Mouse (Mus musculus): ENCODE data around the gene Prmt9. TPM values are rescaled to one million over a fixed set of nuclear protein-coding genes. Genes with fewer than 3 reads are reported as not detected.

The Prmt9 gene
- polyA plus RNA-seq, 1 experiment from 2014 or later, result 13.1 TPM

DNA sequence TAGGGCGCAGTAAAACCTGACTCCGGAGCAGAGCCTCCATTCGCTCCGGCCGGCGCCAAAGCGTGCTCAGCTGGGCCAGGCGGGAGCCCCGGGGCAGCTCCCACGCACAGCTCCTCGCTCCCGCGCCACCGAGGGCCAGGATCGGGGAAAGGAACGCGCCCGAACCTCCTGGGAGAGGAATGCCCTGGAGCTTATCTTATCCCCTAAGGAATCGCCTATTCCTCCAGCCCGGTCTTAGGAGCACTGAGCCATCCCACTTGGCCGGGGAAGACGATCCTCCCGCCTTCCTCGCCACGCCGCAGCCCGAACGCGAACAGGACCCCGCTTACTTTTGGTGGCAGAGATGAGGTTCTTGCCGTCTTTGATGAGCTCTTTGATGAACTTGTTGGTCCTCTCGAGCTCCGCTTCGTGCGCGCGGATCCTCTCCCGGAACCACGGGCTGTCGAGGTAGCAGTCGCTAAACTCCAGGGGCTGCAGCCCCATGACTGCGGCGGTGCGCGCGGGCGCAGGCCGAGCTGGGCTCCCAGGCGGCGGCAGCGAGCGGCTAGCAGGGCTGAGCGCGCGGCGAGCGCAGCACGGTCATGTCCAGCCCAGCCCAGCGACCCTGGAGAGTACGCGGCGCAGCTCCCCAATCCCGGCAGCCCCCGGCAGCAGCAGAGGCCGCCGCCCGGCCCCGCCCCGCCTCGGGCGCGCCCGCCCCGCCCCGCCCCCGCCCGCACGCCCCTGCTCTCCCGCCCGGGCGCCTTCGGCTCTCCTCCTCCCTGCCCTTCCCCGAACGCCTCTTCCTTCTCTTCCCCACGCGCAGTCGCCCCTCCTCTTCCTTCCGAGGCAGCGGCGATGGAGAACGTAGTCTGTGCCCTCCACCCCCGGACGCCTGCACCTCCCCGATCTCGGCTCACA lies 31.6 kb upstream of the Prmt9 start, which contains the start of gene Arhgap10:
Gene Arhgap10 (minus strand): TSS at position 653 of the 900 bp plus-strand sequence.
- Histone ChIP-seq H3K27me3 (replicated peaks) (no peaks in the 10 kb centered on the region), H3K27ac (peak within 1 kb of the TSS; percentile 85), H3K4me3 (peak within 1 kb of the TSS; percentile 84), H3K9me3 (replicated peaks) (no peaks in the 10 kb centered on the region), H3K4me2 (peak within 1 kb of the TSS; percentile 96), H3K36me3 (0 out of 2 replicates have a peak, but pooled peaks cover 2% of the 10 kb centered on the region), H3K4me1 (peaks cover 46% of the 10 kb centered on the region), H3K9ac (peak within 1 kb of the TSS; percentile 83)
- under 1% methylated on average over 70 of the region's 95 CpGs for WGBS (ENCODE audit: insufficient replicate concordance)
- ATAC-seq, result peak; percentile 93

DNA sequence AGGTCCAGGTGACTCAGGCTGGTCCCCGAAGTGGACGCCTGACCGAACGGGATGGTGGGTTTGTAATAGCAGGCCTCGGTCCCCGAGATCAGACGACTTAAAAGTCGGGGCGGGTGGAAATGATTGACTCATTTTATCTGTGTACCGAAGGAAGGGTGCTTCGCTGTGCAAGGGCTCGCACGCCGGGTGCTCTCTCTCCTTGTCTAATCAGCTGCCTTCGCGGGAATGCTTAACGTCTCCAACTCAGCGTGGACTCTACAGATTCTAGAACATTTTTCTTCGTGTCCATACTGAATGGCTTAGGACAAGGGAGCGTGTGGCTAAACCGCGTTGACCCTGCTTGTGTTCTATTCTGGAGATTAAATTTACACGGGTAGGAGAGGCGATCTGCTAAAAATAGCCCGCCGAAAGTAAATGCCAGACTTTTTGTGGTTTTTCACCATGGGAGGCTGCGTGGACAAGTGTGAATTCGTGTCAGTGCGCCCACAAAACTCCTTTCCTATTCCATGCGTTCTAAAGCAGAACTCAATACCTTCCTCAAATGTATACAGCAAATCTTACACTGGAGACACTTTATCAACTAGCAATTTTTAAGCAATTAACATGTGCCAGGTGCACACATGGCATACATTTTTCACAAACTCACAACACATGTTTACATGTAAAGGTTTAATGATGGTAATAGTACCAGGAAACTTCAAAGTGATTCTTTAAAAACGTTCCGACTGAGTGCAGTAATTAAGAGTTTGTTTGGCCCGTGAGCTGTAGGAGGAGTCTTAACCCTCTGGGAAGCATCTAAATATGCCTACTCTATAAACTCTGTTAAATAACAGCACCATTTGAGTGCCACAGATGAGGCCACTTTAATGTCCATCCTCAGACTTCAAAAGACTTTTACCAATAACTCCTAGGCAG lies 30.7 kb upstream of the Prmt9 start:
- no peaks in the 10 kb centered on the region for H3K9me3 ChIP-seq (replicated peaks)
- 0 out of 2 replicates have a peak, but pooled peaks cover 2% of the 10 kb centered on the region for H3K36me3 ChIP-seq
- H3K4me2 ChIP-seq, result peak overlapping the region; percentile 96
- peaks cover 46% of the 10 kb centered on the region for H3K4me1 ChIP-seq
- peak overlapping the region; percentile 83 for H3K9ac ChIP-seq
- ATAC-seq, result peak; percentile 80
- WGBS (ENCODE audit: insufficient replicate concordance), result 3% methylated on average over 33 of the region's 33 CpGs
- peak overlapping the region; percentile 84 for H3K4me3 ChIP-seq
- H3K27ac ChIP-seq, result peak overlapping the region; percentile 85
- H3K27me3 ChIP-seq (replicated peaks), result no peaks in the 10 kb centered on the region

DNA sequence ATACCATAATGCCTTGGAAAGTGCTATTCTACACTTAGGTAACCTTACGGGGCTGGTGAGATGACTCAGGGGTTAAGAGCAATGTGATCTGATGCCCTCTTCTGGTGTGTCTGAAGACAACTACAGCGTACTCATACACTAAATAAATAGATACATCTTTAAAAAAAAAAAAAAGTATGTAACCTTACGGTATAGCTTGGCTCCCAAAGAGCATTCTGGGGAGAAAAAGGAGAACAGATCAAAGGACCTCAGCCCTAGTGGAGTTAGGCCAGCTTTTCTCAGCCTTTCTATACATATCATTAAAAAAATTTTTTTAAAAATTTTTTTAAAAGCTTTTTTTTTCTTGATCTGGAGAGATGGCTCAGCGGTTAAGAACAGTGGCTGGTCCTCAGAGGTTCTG lies 28.6 kb upstream of the Prmt9 start:
- no peak overlapping the region for H3K9ac ChIP-seq
- no peaks in the 10 kb centered on the region for H3K27me3 ChIP-seq (replicated peaks)
- no peak overlapping the region for H3K27ac ChIP-seq
- H3K4me3 ChIP-seq, result no peak overlapping the region
- H3K4me1 ChIP-seq, result peaks cover 43% of the 10 kb centered on the region
- H3K9me3 ChIP-seq (replicated peaks), result no peaks in the 10 kb centered on the region
- ATAC-seq, result no peak
- no peak overlapping the region for H3K4me2 ChIP-seq
- WGBS (ENCODE audit: insufficient replicate concordance), result 85% methylated on average over 4 of the region's 4 CpGs
- H3K36me3 ChIP-seq, result 0 out of 2 replicates have a peak, but pooled peaks cover 2% of the 10 kb centered on the region

DNA sequence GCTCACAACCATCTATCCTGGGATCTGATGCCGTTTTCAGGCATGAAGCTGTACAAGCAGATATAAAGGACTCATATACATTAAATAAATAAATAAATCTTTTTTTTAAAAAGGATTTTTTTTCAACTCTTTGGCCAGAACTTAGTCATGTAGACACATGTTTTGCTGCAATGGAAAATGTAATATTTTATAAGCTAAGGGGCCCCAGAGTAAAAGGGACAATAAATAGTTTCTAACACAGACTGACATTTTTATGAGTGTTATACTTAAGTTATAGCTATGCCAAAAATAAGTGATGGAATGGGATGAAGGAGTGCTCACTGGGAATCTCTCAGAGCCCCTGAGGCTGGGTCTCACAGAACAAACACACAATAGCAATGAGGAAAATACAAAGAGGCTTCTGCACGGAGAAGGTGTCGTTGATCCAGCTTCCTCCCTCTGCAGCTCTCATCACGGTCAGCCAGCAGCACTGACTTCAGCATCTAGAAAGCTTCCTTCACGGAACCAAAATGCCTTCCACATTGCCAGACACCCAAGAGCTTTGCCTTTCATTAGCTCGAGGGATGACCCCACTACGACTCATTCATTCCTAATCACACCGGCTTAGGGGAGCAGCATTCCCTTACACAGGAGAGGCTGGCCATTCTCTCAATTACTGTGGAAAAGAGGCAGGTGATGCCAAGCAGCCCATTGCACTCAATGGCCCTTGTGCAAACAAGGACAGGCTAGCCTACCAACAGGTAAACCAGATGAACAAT lies 28.0 kb upstream of the Prmt9 start:
- no peak for ATAC-seq

DNA sequence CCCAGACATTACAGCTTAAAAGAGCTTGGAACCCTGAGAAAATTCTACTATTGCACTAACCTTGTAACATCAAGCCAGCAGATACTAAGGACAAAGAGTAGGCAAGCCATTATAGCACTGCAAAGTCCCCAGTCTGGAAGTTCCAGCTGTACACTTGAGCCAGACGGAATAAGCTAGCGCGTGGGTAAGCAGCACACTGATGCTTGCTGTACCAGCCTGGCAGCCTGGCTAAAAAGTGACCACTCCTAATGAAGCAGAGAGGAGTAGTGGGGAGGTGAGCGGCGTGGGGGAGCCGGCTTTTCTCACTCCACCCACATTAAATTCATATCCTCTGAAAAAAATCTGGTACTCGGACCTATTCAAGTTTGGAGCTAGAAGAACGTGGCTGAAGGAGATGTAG lies 26.2 kb upstream of the Prmt9 start:
- Histone ChIP-seq H3K4me1 (peaks cover 26% of the 10 kb centered on the region), H3K27me3 (replicated peaks) (no peaks in the 10 kb centered on the region), H3K36me3 (0 out of 2 replicates have a peak, but pooled peaks cover 2% of the 10 kb centered on the region), H3K9me3 (replicated peaks) (no peaks in the 10 kb centered on the region), H3K4me2 (no peak overlapping the region), H3K27ac (no peak overlapping the region), H3K4me3 (no peak overlapping the region), H3K9ac (no peak overlapping the region)
- ATAC-seq, result no peak
- WGBS (ENCODE audit: insufficient replicate concordance), result 80% methylated on average over 8 of the region's 8 CpGs

More for the DNA sequence above, 28.0 kb upstream of the Prmt9 start:
- peaks cover 37% of the 10 kb centered on the region for H3K4me1 ChIP-seq
- H3K4me2 ChIP-seq, result no peak overlapping the region
- no peak overlapping the region for H3K4me3 ChIP-seq
- WGBS (ENCODE audit: insufficient replicate concordance), result 81% methylated on average over 8 of the region's 8 CpGs
- no peak overlapping the region for H3K27ac ChIP-seq
- no peaks in the 10 kb centered on the region for H3K27me3 ChIP-seq (replicated peaks)
- H3K9ac ChIP-seq, result no peak overlapping the region
- no peaks in the 10 kb centered on the region for H3K9me3 ChIP-seq (replicated peaks)
- H3K36me3 ChIP-seq, result 0 out of 2 replicates have a peak, but pooled peaks cover 2% of the 10 kb centered on the region

DNA sequence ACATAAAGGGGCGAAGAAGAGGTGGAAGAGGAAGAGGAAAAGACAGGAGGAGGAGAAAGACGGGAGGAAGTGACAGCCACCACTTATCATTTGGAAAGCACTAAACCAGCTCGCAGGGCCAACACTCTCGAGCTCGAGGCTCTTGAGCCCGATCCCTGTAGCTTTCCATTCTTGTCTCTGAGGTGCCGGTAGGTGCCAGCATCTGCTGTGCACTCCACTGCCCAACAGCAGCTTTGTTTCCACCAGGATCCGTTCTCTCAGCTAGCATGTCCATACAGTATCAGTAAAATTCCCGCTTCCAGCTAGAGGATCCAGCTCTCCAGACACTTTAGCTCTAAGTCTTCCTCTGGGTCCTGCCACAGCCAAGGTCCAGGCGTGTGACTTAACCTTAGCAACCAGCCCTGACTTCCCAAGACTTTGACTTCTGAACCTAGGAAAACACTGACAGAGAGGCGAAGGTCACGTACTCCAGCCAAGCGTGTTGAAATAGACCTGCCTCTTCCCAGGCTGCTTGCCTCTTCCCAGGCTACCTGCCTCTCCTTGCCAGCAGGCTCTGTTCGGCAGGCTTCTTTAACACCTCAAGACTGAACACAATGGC lies 25.1 kb upstream of the Prmt9 start:
- Histone ChIP-seq H3K4me3 (no peak overlapping the region), H3K9me3 (replicated peaks) (no peaks in the 10 kb centered on the region), H3K4me1 (peaks cover 14% of the 10 kb centered on the region), H3K36me3 (0 out of 2 replicates have a peak, but pooled peaks cover 2% of the 10 kb centered on the region), H3K9ac (no peak overlapping the region), H3K27ac (no peak overlapping the region), H3K4me2 (no peak overlapping the region), H3K27me3 (replicated peaks) (no peaks in the 10 kb centered on the region)
- 53% methylated on average over 14 of the region's 14 CpGs for WGBS (ENCODE audit: insufficient replicate concordance)
- ATAC-seq, result no peak

DNA sequence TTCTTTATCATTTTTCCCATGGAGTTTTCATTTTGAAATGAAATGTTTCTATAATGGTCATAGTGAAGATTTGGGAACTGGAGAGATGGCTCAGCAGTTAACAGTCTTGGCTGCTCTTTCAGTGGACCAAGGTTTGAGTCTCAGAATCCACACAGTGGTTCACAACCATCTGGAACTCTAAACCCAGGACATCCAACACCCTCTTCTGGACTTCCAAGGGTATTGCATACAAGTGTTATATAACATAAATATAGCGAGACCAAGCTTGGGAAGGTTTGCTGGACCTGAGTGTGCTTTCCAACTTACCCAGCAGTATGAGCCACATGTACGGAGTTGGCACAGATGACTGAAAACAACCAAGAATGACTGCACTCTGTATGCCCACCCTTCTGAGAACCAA lies 24.3 kb upstream of the Prmt9 start:
- Histone ChIP-seq H3K27me3 (replicated peaks) (no peaks in the 10 kb centered on the region), H3K9me3 (replicated peaks) (no peaks in the 10 kb centered on the region), H3K27ac (no peak overlapping the region), H3K4me1 (peaks cover 9% of the 10 kb centered on the region), H3K4me2 (no peak overlapping the region), H3K36me3 (0 out of 2 replicates have a peak, but pooled peaks cover 2% of the 10 kb centered on the region), H3K4me3 (no peak overlapping the region), H3K9ac (no peak overlapping the region)
- 0 out of 2 replicates have a peak, but pooled peaks have one; percentile 16 for ATAC-seq
- WGBS (ENCODE audit: insufficient replicate concordance), result 82% methylated on average over 2 of the region's 2 CpGs

DNA sequence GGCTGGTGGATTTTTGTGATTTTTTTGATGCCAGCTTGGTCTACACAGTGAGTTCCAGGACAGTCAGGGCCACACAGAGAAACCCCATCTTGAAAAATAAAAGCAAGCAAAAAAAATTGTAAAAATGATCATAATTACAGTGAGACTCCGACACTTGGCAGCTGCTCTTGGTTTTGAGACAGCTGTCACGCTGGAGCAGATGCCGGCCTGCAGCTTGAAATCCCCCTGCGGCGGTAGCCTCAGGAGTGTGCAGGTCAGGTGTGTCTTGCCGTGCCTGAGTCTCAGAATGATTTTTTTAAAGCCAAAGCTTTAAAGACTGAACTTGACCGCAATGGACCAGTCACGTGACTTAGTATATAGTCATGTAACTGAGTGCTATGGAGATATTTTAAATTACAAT lies 23.1 kb upstream of the Prmt9 start:
- Histone ChIP-seq H3K4me3 (no peak overlapping the region), H3K9me3 (replicated peaks) (no peaks in the 10 kb centered on the region), H3K27ac (no peak overlapping the region), H3K4me1 (peaks cover 9% of the 10 kb centered on the region), H3K4me2 (no peak overlapping the region), H3K27me3 (replicated peaks) (no peaks in the 10 kb centered on the region), H3K36me3 (0 out of 2 replicates have a peak, but pooled peaks cover 2% of the 10 kb centered on the region), H3K9ac (no peak overlapping the region)
- no peak for ATAC-seq
- WGBS (ENCODE audit: insufficient replicate concordance), result 85% methylated on average over 8 of the region's 8 CpGs

DNA sequence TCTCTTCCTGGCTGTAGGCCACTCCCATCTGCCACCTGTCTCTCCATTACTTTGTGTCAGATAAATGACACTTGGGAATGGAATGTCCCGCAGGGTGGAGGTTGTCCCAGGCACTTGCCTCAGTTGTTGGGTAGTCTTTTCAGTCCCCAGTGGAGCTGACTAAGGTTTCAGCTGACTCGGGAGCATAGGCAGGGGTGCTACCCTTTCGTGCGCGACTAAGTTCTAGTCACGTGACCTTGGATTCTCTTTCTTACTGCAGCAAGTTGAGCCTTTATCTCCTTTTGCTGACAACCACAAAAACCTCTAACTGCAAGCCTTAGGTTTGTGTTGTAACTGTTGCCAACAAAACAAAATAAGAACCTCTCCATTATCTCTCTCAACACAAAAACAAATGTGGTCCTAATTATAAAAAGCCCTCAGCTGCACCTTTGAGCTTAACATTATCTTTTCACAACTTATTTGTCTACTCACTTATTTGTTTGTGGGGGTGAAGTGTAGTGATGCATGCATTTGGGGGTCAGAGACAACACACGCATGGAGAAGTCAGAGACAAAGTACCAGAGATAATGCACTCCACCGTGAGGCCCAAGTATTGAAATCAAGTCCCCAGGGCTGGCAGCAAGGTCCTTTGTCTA lies 14.7 kb upstream of the Prmt9 start:
- Histone ChIP-seq H3K27ac (peak overlapping the region; percentile 31; the same call in 1 of the 2 replicates), H3K9ac (no peak overlapping the region), H3K27me3 (replicated peaks) (no peaks in the 10 kb centered on the region), H3K4me2 (peak overlapping the region; percentile 61), H3K9me3 (replicated peaks) (no peaks in the 10 kb centered on the region), H3K36me3 (no peaks in the 10 kb centered on the region), H3K4me3 (peak overlapping the region; percentile 27; the same call in 1 of the 2 replicates), H3K4me1 (peaks cover 25% of the 10 kb centered on the region)
- 14% methylated on average over 8 of the region's 8 CpGs for WGBS (ENCODE audit: insufficient replicate concordance)
- ATAC-seq, result peak; percentile 72

DNA sequence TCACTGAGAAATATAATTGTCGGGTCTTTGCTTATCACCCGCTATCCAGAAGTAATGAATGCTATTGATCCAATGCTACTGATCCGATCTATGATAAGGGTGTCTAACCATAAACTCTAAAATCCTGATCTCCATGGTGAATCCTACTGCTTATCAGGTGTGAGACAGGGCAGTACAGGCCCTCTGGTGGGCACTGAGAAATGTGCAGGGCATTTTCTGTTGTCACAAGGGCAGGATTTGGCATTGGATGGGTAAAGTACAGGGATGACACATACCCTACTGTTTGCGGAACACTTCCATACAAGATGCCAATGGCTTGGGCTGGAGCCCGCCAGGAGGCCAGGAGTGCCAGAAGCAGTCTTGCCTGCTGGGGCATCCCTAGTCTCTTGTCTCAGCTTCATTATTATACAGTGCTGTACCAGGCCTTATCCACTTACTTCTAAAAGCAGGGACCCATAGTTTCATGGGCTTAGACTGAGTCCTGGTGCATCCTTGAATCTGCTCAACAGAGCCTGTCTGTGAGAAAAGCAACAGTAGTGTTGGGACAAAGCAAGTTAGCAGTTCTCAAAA lies 14.1 kb upstream of the Prmt9 start:
- Histone ChIP-seq H3K9me3 (replicated peaks) (no peaks in the 10 kb centered on the region), H3K9ac (no peak overlapping the region), H3K4me1 (peaks cover 25% of the 10 kb centered on the region), H3K36me3 (no peaks in the 10 kb centered on the region), H3K4me2 (peak overlapping the region; percentile 61), H3K27ac (peak overlapping the region; percentile 31; the same call in 1 of the 2 replicates), H3K4me3 (peak overlapping the region; percentile 27; the same call in 1 of the 2 replicates), H3K27me3 (replicated peaks) (no peaks in the 10 kb centered on the region)
- peak; percentile 52; the same call in 1 of the 2 replicates for ATAC-seq
- 37% methylated on average over 5 of the region's 5 CpGs for WGBS (ENCODE audit: insufficient replicate concordance)

Measured in liver, embryonic 12.5 days (tissue).